Mouse (Mus musculus) 3T3-L1 (cell line): ENCODE data around the gene Reep3.

ENCODE experiments used
- DNase-seq: peaks from one replicate; pipeline ENCODE4 v3.0.0-alpha.2; 2015; ENCODE audit warnings: low read depth, low spot score

The Reep3 gene

GRCm38 (mm10) chr10:67111044-67111798 lies 14.5 kb upstream of the Reep3 start:
- DNase-seq: no peak

- DNase-seq: no peak
These were observed 12.9 kb upstream of the Reep3 start for GRCm38 (mm10) chr10:67109635-67110034.

- no peak for DNase-seq
These were observed 11.4 kb upstream of the Reep3 start for GRCm38 (mm10) chr10:67108096-67108495.

GRCm38 (mm10) chr10:67107017-67107761 lies 10.4 kb upstream of the Reep3 start:
- peak; percentile 41 for DNase-seq

- no peak for DNase-seq
These were observed 9.7 kb upstream of the Reep3 start for GRCm38 (mm10) chr10:67106400-67106799.

- DNase-seq: no peak
These were observed 8.8 kb upstream of the Reep3 start for GRCm38 (mm10) chr10:67105331-67106217.

GRCm38 (mm10) chr10:67104543-67104942 lies 7.8 kb upstream of the Reep3 start:
- DNase-seq: no peak

- peak; percentile 42 for DNase-seq
These were observed 4.1 kb upstream of the Reep3 start for GRCm38 (mm10) chr10:67100831-67101251.

GRCm38 (mm10) chr10:67100011-67100661 lies 3.4 kb upstream of the Reep3 start:
- peak; percentile 45 for DNase-seq

GRCm38 (mm10) chr10:67099183-67099929 lies 2.6 kb upstream of the Reep3 start:
- no peak for DNase-seq

- DNase-seq: peak; percentile 78
These were observed 1.8 kb upstream of the Reep3 start for GRCm38 (mm10) chr10:67098408-67099050.

- peak; percentile 60 for DNase-seq
These were observed 849 bp upstream of the Reep3 start for GRCm38 (mm10) chr10:67097437-67098150.

GRCm38 (mm10) chr10:67095798-67096620 lies 736 bp downstream of the Reep3 start, which contains the start of gene Jmjd1c:
TSS of gene Jmjd1c (plus strand) at chr10:67096125.
- DNase-seq: peak; percentile 51

GRCm38 (mm10) chr10:67094922-67095321 lies 1.8 kb downstream of the Reep3 start:
- DNase-seq: no peak

- no peak for DNase-seq
These were observed 6.1 kb downstream of the Reep3 start for GRCm38 (mm10) chr10:67090611-67091010.

GRCm38 (mm10) chr10:67087447-67088226 lies 9.1 kb downstream of the Reep3 start:
- DNase-seq: no peak

GRCm38 (mm10) chr10:67085916-67086315 lies 10.8 kb downstream of the Reep3 start:
- DNase-seq: no peak

GRCm38 (mm10) chr10:67085124-67085523 lies 11.6 kb downstream of the Reep3 start:
- DNase-seq: no peak
